Mouse (Mus musculus) 416B (cell line): ENCODE results near the gene Ktn1.

ENCODE experiments used
- DNase-seq: peaks from one replicate; pipeline ENCODE4 v3.0.0; 2011; ENCODE audit warnings: low read depth

Gene Ktn1

DNA sequence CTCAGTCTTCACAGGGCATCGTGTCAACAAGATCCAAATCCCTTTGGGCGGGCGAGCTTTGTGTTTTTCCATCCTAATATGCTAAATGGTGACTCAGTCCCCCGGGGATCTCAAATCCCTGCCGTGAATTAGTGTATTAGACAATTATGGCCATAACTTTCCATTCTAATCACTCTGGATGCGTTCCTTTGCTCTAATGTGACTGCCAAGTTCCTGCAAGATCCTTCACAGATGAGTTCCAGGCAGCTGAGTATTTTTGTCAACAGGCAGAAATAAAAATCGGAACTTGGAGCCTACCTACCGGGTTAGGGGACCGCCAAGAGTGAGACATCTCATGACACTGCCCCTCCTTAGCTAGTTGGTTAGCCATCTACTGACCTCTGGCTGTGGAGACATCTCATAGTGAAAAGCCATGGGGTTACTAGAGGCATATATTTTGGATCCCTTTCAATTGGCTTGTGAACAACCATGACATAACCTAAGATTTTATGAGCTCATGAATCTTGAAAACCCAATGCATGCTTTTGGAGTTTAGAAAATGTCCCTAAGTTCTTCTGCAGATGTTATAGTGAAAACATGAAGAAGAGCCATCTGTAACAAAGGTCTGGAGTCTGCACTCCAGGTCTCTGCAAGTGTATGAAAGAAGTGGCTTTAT lies 108.3 kb downstream of the Ktn1 start:
- no peak for DNase-seq

DNA sequence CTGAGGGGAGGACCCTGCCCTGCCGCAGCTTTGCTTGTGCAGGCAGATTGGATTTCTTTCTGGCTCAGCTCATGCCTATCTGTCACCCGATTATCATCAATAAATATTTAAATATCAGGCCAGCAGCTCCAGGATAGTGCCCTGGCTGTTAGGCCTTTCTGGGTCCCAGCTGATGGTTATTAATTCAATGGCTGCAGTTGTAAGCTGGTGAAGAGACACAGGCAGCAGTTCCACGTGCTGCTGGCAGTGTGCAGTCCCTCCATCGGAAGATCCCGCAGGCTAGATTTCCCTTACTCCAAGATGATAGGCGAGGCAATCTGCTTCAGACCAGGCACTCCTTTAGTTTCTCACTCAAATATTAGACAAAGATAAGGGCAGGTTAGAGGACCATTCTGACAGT lies 116.9 kb downstream of the Ktn1 start:
- DNase-seq, result no peak

DNA sequence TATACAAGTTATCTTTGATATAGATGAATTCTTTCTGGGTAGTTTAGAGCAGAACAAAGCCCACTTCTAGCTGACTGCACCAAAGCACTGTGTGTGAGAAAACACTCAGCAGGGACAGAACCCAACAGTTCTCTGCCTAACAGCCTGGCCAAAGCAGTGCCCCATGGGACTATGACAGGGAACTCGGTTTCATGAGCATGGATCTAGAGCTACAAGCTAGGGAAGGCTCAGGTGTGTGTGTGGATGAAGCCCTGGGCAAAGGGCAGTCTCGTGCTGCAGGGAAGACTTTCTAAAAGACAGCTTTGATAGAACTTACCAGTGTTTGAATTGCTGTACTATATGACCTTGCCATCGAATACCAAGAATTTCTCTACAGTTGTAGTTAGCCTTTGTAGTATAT lies 117.5 kb downstream of the Ktn1 start:
- DNase-seq, result no peak

DNA sequence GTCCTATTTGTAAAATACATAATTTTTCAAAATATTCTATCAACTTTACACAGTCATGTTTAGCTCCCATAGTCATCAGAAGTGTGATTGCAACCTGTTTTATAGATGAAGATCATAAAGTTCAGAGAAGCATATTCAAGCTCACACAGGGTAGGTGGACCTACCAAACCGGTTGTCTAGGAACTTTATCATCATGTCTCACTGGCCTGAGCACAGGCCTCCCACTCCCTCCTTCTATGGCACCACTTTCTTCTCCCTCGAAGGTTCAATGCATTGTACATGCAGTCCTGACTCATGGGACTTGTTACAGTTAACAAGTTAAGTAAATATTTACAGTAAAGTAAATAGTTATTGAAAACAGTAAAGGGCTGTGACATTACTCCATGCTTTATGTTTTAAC lies 118.1 kb downstream of the Ktn1 start:
- no peak for DNase-seq

DNA sequence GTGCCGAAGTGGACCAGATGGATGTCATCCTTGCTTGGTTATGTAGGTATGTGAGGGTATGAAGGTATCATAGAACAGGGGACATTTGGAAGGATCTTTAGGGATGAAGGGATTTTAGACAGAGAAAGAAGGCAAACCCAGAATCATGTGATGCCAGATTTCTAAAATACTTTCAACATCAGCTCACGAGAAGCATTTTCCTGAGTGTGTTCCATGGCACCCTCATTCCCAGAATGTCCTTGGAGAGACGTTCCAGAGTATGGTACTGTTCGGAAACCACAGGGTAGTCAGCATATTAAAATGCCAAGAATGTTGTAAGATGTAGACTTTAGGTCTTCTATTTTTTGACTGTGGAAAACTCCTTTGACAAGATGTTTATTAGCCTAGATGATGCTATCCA lies 123.2 kb downstream of the Ktn1 start:
- DNase-seq, result no peak

DNA sequence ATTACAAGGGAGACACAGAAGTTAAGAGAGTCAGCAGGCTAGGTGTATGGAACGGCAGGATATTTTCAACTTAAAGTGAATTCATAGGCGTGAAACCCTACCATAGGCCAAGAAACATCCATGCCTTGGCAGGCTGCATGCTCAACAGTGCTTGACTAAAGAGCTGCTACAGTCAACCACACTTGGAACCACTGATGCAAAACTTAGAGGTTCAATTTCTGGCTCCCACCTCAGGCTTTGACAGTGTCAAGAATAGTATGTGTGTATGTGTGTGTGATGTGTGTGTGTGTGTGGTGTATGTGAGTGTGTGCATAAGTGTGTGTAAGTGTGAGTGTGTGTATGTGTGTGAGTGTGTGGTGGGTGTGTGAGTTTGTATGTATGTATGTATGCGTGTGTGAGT lies 127.3 kb downstream of the Ktn1 start:
- DNase-seq, result no peak

DNA sequence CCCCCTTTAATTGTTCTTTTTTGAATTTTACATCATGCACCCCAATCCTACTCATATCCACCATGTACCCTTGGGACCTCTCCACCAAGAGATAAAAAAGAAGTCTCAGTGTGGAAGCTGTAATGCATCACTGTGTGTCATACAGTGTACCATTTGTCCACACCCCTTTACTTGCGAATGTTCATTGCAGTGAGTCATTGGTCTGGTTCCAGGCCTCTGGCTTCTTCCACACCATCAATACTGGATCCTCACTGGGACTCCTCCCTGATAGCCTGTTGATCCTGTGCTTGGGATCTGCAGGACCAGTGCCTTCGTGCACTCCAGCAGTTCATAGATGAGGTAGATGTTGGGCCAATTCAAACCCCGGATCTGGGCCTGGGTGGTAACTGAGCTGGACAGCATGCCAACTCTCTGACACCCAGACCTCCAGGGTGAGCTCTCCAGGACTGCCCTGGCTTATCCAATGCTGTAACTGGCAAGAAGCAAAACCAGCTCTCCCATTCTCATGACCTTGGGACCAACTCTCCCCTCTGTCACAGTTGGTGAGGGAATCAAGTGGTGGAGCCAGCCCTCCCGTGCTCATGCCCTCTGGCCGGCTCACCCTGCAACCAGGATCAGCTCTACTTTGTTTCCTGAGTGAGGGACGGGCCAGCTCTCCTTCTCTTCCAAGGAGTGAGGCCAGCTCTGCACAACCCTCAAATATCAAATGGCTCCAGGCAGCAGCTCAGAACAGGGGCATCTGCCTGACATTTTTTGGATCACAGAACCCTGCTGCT lies 128.2 kb downstream of the Ktn1 start:
- no peak for DNase-seq

DNA sequence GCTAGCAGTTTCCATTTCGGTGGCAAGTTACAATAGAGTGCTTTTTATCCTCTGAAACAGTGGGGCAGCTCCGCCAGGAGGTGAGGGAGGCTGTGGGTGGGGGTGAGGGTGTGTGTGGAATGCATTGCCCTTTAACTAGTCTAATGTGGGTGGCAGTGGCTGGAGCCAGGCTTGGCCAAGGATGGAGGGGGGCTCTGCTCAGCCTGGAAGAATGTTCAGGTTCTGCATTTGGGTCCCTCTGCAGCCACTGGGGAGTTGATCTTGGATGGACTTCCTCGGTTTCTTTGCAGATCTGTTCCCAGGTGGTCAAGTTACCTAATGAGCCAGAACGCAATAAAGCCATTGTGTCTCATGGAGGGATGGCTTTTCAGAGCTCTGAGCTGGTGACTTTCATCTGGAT lies 137.9 kb downstream of the Ktn1 start:
- DNase-seq, result no peak
